Mouse (Mus musculus): ENCODE data around the gene Mtcl1. TPM values are rescaled to one million over a fixed set of nuclear protein-coding genes. Genes with fewer than 3 reads are reported as not detected.
"Not testable (repeated sequence)": the region's sequence is repeated elsewhere in the genome, so short reads cannot be mapped to it uniquely, and the experiment has no call there.

The Mtcl1 gene
- total and polyA plus RNA-seq, 3 experiments = not detected

DNA sequence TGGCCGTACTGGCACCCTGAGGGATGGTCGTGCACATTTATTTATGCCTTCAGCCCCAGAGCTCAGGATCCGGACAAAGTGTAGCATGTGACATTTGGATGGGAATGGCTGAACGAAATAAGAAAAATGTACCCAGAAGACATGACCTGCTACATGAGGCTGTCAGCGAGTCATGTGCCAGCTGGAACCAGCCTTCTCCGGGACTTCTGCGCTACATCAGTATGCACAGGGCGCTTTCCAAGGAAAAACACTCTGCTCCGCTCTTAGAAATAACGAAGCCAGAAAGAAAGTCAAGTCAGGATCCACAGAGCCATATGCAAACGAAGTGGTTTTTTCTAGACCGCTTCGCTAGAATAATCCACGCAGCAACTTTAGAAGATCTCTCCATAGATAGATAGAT lies 14.5 kb downstream of the Mtcl1 start:
- H3K36me3 ChIP-seq (replicated peaks in 1 of 2; ENCODE audit: control insufficient read depth in 1 of 2, insufficient read depth in 1 of 2, low read length in 1 of 2) = no peaks in the 10 kb centered on the region
- H3K27ac ChIP-seq (ENCODE audit: insufficient read depth, low read depth) = no peak overlapping the region
- no peaks in the 10 kb centered on the region for H3K4me1 ChIP-seq (ENCODE audit: control insufficient read depth in 1 of 2, insufficient read depth in 2 of 2)
- no peak overlapping the region for H3K9ac ChIP-seq (ENCODE audit: insufficient read depth, low read depth)
- no peak for TF ChIP-seq CTCF (conservative IDR thresholded peaks at IDR 0.05 in 1 of 2, IDR thresholded peaks at IDR 0.05 in 1 of 2; ENCODE audit: low read depth in 2 of 2, low read length in 2 of 2)
- no peak for TF ChIP-seq ZC3H11A (IDR thresholded peaks at IDR 0.05; ENCODE audit: low read depth, low read length)
- no peak for TF ChIP-seq MEF2A (IDR thresholded peaks at IDR 0.05; ENCODE audit: borderline replicate concordance, low read depth, low read length)
- no peak for TF ChIP-seq NRF1 (IDR thresholded peaks at IDR 0.05; ENCODE audit: low read depth, low read length)
- TF ChIP-seq MAFK (IDR thresholded peaks at IDR 0.05; ENCODE audit: insufficient replicate concordance, low read length) = no peak
- no peak for TF ChIP-seq E2F4 (IDR thresholded peaks at IDR 0.05; ENCODE audit: insufficient replicate concordance, low read depth, low read length)
- no peak for TF ChIP-seq TBP (conservative IDR thresholded peaks at IDR 0.05; ENCODE audit: low read depth, low read length)
- no peak for TF ChIP-seq SMC3 (IDR thresholded peaks at IDR 0.05; ENCODE audit: low read depth, low read length)
- TF ChIP-seq ETS1 (conservative IDR thresholded peaks at IDR 0.05; ENCODE audit: low read depth, low read length) = no peak
- TF ChIP-seq EP300 (IDR thresholded peaks at IDR 0.05; ENCODE audit: low read length) = no peak
- no peak for TF ChIP-seq PAX5 (IDR thresholded peaks at IDR 0.05; ENCODE audit: low read length)
- H3K4me2 ChIP-seq (ENCODE audit: insufficient read depth, low read depth, poor library complexity, severe bottlenecking) = no peak overlapping the region
- in situ Hi-C loops (cut with MboI; ENCODE audit: low pct_ligation_motif_present, low pct_unique_long_range_greater_than_20kb, low sequenced_read_pairs) = no loop called here
- H3K4me3 ChIP-seq (replicated peaks in 1 of 3; ENCODE audit: low read depth in 2 of 3, low read length in 2 of 3, poor library complexity in 1 of 3) = no peak overlapping the region
- H3K79me2 ChIP-seq (replicated peaks; ENCODE audit: control insufficient read depth, extremely low read depth, insufficient read depth, poor library complexity, severe bottlenecking) = no peaks in the 10 kb centered on the region
- H3K9me3 ChIP-seq (replicated peaks; ENCODE audit: low read length) = peaks cover 46% of the 10 kb centered on the region
- dilution Hi-C loops (cut with MboI; ENCODE audit: extremely low pct_ligation_motif_present, extremely low pct_unique_long_range_greater_than_20kb, low sequenced_read_pairs) = no loop called here
- DNase-seq (ENCODE audit: extremely low read depth) = no peak
- no peaks in the 10 kb centered on the region for H3K27me3 ChIP-seq (replicated peaks)

DNA sequence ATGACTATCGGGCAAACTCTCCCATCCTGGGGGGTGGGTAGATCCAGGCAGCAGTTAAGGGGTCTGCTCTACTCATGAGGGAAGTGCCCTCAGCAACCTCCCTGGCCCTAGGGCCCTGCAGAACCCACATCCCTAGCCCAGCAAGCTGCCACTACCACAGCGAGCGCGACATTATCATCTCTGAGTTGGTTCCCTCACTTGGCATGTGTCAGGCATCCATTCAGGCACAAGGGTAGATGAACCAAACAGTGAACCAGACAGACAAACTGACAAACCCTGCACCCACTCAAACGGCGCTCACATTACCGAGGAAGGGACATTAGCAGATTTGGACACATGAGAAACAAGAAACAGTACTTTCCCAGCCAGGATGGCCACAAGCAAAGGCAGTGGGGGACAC lies 15.0 kb downstream of the Mtcl1 start:
- no peak overlapping the region for H3K4me3 ChIP-seq (replicated peaks in 1 of 3; ENCODE audit: low read depth in 2 of 3, low read length in 2 of 3, poor library complexity in 1 of 3)
- H3K9me3 ChIP-seq (replicated peaks; ENCODE audit: low read length) = peaks cover 47% of the 10 kb centered on the region
- H3K36me3 ChIP-seq (replicated peaks in 1 of 2; ENCODE audit: control insufficient read depth in 1 of 2, insufficient read depth in 1 of 2, low read length in 1 of 2) = no peaks in the 10 kb centered on the region
- DNase-seq (ENCODE audit: extremely low read depth) = no peak
- H3K79me2 ChIP-seq (replicated peaks; ENCODE audit: control insufficient read depth, extremely low read depth, insufficient read depth, poor library complexity, severe bottlenecking) = no peaks in the 10 kb centered on the region
- TF ChIP-seq MEF2A (IDR thresholded peaks at IDR 0.05; ENCODE audit: borderline replicate concordance, low read depth, low read length) (no peak), PAX5 (IDR thresholded peaks at IDR 0.05; ENCODE audit: low read length) (no peak), UBTF (IDR thresholded peaks at IDR 0.05; ENCODE audit: low read depth, low read length) (no peak), POLR2AphosphoS2 (IDR thresholded peaks at IDR 0.05; ENCODE audit: low read depth, low read length) (no peak), ZC3H11A (IDR thresholded peaks at IDR 0.05; ENCODE audit: low read depth, low read length) (no peak), SMC3 (IDR thresholded peaks at IDR 0.05; ENCODE audit: low read depth, low read length) (no peak), NELFE (IDR thresholded peaks at IDR 0.05; ENCODE audit: low read depth, low read length) (no peak), KAT2A (IDR thresholded peaks at IDR 0.05; ENCODE audit: insufficient replicate concordance, low read length) (no peak), ETS1 (conservative IDR thresholded peaks at IDR 0.05; ENCODE audit: low read depth, low read length) (no peak), ZMIZ1 (IDR thresholded peaks at IDR 0.05; ENCODE audit: low read depth, low read length) (no peak), IRF4 (IDR thresholded peaks at IDR 0.05; ENCODE audit: low read depth, low read length) (no peak), USF1 (IDR thresholded peaks at IDR 0.05; ENCODE audit: low read depth, low read length) (no peak)
- H3K27me3 ChIP-seq (replicated peaks) = no peaks in the 10 kb centered on the region
- no peaks in the 10 kb centered on the region for H3K4me1 ChIP-seq (ENCODE audit: control insufficient read depth in 1 of 2, insufficient read depth in 2 of 2)
- no peak overlapping the region for H3K4me2 ChIP-seq (ENCODE audit: insufficient read depth, low read depth, poor library complexity, severe bottlenecking)
- dilution Hi-C loops (cut with MboI; ENCODE audit: extremely low pct_ligation_motif_present, extremely low pct_unique_long_range_greater_than_20kb, low sequenced_read_pairs) (no loop called here), in situ Hi-C loops (cut with MboI; ENCODE audit: low pct_ligation_motif_present, low pct_unique_long_range_greater_than_20kb, low sequenced_read_pairs) (no loop called here)
- no peak overlapping the region for H3K27ac ChIP-seq (ENCODE audit: insufficient read depth, low read depth)
- no peak overlapping the region for H3K9ac ChIP-seq (ENCODE audit: insufficient read depth, low read depth)

DNA sequence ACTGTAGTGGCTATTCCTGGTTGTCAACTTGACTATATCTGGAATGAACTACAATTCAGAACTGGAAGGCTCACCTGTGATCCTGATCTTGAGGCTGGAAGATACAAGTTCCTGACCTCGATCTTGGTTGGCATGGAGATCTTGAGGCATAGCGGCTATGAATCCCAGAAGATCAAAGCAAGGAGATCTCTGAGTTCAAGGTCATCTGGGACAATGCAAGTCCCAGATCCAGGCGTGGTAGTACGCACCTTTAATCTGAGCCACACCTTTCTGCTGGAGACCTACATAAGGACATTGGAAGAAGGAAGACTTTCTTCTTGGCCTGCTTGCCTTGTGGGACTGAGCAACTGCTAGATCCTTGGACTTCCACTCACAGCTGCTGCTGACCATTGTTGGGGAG lies 24.9 kb downstream of the Mtcl1 start:
- H3K4me3 ChIP-seq (replicated peaks in 1 of 3; ENCODE audit: low read depth in 2 of 3, low read length in 2 of 3, poor library complexity in 1 of 3); in situ Hi-C loops (cut with MboI; ENCODE audit: low pct_ligation_motif_present, low pct_unique_long_range_greater_than_20kb, low sequenced_read_pairs); H3K4me2 ChIP-seq (ENCODE audit: insufficient read depth, low read depth, poor library complexity, severe bottlenecking); H3K9ac ChIP-seq (ENCODE audit: insufficient read depth, low read depth); H3K27me3 ChIP-seq (replicated peaks); dilution Hi-C loops (cut with MboI; ENCODE audit: extremely low pct_ligation_motif_present, extremely low pct_unique_long_range_greater_than_20kb, low sequenced_read_pairs); DNase-seq (ENCODE audit: extremely low read depth); H3K4me1 ChIP-seq (ENCODE audit: control insufficient read depth in 1 of 2, insufficient read depth in 2 of 2); H3K79me2 ChIP-seq (replicated peaks; ENCODE audit: control insufficient read depth, extremely low read depth, insufficient read depth, poor library complexity, severe bottlenecking); H3K27ac ChIP-seq (ENCODE audit: insufficient read depth, low read depth); H3K36me3 ChIP-seq (replicated peaks in 1 of 2; ENCODE audit: control insufficient read depth in 1 of 2, insufficient read depth in 1 of 2, low read length in 1 of 2): not testable (repeated sequence)
- H3K9me3 ChIP-seq (replicated peaks; ENCODE audit: low read length) = peaks cover 60% of the 10 kb centered on the region

All from CH12.LX (cell line).